Mouse (Mus musculus): ENCODE measurements at regions not wholly inside any gene's neighbourhood (a gene's known extent, or its start where the extent isn't known, plus 50 kb on each side); places are given as distances from the start of the nearest gene placed in this dataset.

- no peak for DNase-seq (ENCODE audit: low spot score)
These were observed 142.5 kb upstream of the A230072I06Rik start for GRCm38 (mm10) chr8:12136178-12136455.

- no peak for DNase-seq (ENCODE audit: low spot score)
These were observed 141.1 kb upstream of the A230072I06Rik start for GRCm38 (mm10) chr8:12137496-12137895.

DNA sequence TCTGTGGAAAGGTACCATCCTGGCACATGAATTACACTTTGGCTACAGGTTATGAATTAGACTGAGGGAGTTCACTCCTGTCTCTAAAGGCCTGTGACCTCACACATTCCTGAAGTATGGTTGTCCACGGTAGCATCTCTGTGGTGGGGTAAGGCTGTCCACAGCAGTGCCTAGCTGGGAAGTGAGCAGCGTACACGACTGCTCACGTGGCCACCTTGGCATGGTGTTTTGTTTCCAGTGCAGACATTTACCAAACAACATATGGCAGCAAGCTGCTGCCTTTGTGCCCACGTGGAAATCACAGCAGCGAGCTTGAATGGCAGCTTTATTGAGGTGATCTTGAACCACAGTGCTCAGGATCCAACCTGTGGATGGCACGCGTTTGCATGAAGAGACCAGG is 140.7 kb upstream of the A230072I06Rik start:
- DNase-seq (ENCODE audit: low spot score), result no peak

DNA sequence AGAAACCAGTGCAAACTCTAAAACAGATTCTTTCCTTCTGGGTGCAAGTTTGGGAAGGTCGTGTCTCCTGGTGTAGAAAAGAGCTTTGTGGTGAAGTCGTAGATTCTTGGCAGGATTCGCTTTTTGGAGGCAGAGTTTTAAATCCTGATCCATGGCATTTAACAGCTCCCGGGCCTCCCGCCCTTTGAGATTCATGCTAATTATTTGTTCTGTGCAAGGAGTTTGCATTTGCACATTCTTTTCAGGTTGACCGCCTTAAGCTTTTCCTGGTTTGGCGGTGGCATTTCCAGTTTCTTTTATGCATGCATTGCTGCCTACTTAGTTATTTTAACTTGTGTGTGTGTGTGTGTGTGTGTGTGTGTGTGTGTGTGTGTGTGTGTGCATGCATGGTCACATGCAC is 126.9 kb upstream of the A230072I06Rik start:
- no peak for DNase-seq (ENCODE audit: low spot score)

DNA sequence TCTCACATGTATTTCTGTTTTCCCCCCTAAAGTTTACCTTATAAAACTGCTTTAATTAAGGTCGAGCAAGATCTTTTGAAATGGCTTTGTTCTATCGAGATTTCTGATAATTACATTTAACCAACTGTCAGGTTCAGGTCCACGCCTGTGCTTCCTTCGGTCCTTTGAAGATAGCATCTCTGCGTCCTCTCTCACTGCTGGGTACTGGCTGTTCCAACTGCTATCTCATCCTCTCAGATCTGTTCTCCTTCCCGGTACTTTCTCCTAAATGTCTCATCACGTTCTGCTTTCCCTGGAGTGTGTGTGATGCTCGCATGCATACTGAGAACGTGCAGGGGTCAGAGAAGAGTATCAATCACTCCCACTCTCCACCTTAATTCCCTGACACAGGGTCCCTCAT is 125.8 kb upstream of the A230072I06Rik start:
- no peak for DNase-seq (ENCODE audit: low spot score)

DNA sequence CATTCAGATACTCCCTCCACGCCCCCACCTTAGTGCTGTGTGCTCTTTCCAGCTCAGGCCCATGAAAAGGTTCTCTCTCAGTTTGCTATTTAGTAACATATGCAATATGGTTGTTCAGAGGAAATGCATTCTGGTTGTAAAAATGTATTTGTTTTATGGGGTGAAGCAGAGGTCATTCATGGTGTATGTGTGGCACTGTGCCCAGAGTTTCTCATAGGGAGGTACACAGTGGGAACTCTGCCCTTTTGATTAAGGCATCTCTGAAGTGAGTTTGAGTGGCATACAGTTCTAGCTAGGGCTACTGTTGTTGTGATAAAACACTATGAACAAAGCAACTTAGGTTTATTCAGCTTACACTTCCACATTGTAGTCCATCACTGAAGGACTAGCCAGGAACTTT is 121.7 kb upstream of the A230072I06Rik start:
- no peak for DNase-seq (ENCODE audit: low spot score)

- no peak for DNase-seq (ENCODE audit: low spot score)
These were observed 120.4 kb upstream of the A230072I06Rik start for GRCm38 (mm10) chr8:12158188-12158587.

- DNase-seq (ENCODE audit: low spot score), result no peak
These were observed 115.5 kb upstream of the A230072I06Rik start for GRCm38 (mm10) chr8:12162921-12163705.

DNA sequence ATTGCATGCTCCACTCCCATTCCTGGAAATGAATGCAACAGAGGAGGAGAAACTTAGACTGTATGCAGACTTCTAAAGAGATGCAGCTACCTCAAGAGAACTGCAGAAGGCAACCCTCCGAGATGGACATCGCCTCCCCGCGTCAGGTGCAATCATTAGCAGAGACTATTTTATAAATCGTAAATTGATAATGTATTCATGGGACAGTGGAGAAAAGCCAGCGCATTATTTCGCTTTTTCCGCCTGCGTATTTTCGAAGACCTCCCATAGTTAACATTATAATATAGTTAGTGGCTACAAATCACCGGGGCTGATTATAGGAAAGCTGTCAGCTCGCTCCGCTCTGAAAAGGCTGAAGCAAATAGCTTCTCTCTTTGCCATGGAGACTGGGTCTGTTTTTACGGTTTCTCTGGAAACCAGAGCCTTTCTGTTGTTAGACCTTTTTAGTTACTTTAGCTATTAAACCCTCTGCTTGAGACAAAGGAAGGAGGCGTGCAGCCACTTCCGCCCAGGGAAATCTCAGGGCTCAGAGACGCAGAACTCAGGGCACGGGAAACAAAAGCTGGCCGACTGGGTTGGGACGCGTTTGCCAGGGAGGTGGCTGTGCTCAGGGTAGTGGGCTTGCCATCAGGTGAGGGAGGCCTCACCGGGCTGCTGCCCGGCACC is 113.0 kb upstream of the A230072I06Rik start:
- DNase-seq (ENCODE audit: low spot score), result no peak

- no peak for DNase-seq (ENCODE audit: low spot score)
These were observed 106.8 kb upstream of the A230072I06Rik start for GRCm38 (mm10) chr8:12171788-12172187.

DNA sequence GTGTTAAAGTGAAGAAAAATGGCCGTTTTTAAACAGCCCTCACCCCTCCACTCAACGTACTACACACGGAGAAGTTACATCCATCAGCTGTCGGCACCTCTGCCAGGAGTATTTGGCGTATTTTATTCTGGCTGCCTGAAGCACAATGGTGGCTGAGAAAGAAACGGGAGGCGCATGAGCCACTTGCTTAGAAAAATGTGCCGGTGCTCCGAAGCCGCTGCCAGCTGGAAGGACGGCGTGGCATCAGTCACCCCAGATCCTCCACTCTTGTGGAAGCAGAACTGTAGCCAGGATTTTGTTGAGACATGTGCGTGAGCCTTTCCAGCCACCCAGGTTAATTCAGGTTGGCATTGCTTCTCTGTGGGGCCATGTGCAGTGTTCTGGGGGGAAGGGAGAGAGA is 103.1 kb upstream of the A230072I06Rik start:
- DNase-seq (ENCODE audit: low spot score), result no peak

GRCm38 (mm10) chr8:12184666-12185065 is 94.0 kb upstream of the A230072I06Rik start:
- DNase-seq (ENCODE audit: low spot score), result no peak

DNA sequence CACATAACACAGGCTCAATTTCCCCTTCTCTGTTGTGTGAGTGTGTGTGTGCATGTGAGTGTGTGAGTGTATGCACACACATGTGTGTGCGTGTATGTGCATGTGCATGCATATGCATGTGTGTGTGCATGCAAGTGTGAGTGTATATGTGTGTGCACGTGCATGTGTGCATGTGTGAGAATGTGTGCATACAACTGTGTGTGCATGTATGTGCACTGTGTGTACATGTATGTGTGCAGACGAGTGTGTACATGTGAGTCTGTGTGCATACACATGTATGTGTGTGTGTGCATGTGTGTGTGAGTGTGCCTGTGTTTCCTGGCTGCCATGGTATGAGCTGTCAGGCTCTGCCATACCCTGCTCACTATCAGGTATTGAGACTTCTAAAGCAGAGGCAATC is 91.3 kb upstream of the A230072I06Rik start:
- DNase-seq (ENCODE audit: low spot score), result no peak

- no peak for DNase-seq (ENCODE audit: low spot score)
These were observed 90.2 kb upstream of the A230072I06Rik start for GRCm38 (mm10) chr8:12188451-12188850.

DNA sequence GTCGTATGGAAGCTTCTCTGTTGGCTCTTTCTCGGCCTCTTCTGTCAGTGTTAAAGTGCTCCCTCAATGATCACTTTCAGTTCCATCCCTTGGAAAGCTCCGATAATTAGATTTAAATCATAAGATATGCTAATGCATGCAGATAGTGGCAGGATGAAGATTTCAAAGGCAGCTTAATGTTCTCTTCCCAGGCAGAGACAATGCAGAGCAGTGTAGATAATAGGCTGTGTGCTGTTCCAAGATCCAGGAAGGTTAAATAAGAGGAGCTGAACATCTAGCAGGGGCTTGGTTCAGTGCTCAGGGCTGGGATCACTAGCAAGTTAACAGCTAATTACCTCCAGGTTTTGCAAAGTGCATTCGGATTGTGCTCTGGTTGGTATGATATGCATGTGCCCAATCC is 89.7 kb upstream of the A230072I06Rik start:
- DNase-seq (ENCODE audit: low spot score), result no peak

- no peak for DNase-seq (ENCODE audit: low spot score)
These were observed 86.6 kb upstream of the A230072I06Rik start for GRCm38 (mm10) chr8:12192006-12192405.

DNA sequence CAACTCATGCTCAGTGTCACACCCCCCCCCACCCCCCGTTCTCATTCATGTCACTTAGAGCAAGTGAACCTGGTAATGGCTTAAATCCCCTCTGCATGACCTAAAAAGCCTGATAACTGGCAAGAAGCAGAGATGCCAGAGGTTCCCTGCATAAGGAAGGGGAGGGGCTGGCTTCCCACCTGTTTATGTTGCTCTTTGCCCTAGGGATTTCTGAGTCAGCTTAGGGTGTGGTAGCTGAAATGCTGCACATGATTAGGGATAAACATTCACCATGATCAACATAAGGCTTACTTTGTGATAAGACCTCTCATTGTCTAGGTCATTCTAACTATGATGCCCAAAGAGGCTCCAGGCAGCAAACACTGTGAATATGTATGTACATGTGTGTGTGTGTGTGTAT is 72.7 kb upstream of the A230072I06Rik start:
- no peak for DNase-seq (ENCODE audit: low spot score)

DNA sequence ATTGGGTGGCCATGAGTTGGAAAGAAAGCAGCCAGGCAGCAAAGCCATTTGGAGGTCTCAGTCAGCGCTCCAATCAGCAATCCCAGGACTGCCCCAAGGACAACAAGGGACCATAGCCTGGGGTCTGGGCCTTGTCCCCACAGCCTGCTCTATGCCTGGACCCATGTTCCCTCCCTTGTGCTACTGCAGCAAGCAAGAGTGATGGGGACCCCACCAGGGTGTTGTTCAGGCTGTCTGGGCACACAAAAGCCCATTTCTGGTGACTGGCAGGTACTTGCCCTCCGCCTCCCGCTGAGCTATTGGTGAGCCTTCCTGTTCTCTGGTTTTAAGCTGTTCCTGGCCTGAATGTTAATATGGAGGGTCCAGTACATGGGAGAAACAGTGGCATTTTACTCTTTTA is 71.2 kb upstream of the A230072I06Rik start:
- DNase-seq (ENCODE audit: low spot score), result no peak

DNA sequence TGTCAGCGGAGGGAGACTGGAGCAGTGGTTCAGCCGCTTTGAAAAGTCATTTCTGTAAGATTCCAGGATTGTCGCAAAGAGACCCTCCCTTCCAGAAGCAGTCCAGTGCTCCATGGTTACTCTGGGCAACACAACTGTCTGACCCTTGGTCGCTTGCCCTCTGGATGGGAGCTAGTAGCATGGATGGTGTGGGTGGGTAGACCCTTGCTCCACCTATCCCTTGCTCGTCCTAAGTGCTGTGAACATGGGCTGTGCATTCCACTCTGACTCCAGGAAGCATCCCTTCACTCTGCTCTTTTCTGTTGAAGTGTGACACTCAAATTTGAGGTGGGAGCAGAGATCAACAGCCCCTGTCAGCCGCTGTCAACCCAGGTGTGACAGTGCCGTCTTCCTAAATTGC is 64.8 kb upstream of the A230072I06Rik start:
- no peak for DNase-seq (ENCODE audit: low spot score)

- DNase-seq (ENCODE audit: low spot score), result no peak
These were observed 64.2 kb upstream of the A230072I06Rik start for GRCm38 (mm10) chr8:12214205-12215019.

DNA sequence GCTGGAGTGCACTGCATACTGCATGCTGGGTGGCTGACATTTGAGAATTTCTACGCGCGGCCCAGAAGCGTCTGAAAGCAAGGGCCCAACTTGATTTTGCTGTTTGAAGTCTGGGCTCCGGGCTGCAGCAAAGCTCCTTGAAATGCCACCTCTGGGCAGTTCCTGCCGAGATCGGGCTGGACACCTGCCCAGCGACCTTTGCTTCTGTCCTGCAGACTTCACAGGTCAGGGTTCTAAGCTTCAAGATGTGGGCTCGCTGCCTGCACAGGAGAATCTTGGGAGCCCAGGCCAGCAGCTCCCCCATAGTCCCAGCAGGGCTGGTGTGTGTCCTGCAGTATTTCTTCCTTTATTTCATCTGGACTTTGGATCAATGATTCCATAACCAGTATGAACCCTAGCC is 57.1 kb upstream of the A230072I06Rik start:
- DNase-seq (ENCODE audit: low spot score), result no peak

- no peak for DNase-seq (ENCODE audit: low spot score)
These were observed 55.2 kb upstream of the A230072I06Rik start for GRCm38 (mm10) chr8:12223376-12223775.
